Mouse (Mus musculus) heart, embryonic 12.5 days (tissue): Measurements from ENCODE around the gene Odf3b. TPM values are rescaled to one million over a fixed set of nuclear protein-coding genes. Genes with fewer than 3 reads are reported as not detected.

Source experiments
- ATAC-seq: fragments of 200-750 bp; cut with Nextera tagmentation; 2 replicates; pipeline ENCODE4 v1.8.0; 2017; ENCODE audit warnings: moderate TSS enrichment, moderate library complexity; ENCODE audit not compliant: insufficient number of reproducible peaks, low FRiP score
- H3K27ac ChIP-seq: fragments of 300-500 bp; sonication (generic); 2 replicates; pipeline ENCODE4 v1.5.1; 2016; ENCODE audit warnings: mild to moderate bottlenecking, moderate library complexity; ENCODE audit not compliant: poor library complexity, severe bottlenecking
- H3K27me3 ChIP-seq: fragments of 300-500 bp; sonication (generic); replicated peaks from 2 replicates; pipeline ENCODE4 v1.6.1; 2016; ENCODE audit warnings: mild to moderate bottlenecking, moderate library complexity
- H3K36me3 ChIP-seq: fragments of 300-500 bp; sonication (generic); 2 replicates; pipeline ENCODE4 v1.6.1; 2016; ENCODE audit warnings: mild to moderate bottlenecking, moderate library complexity
- H3K4me1 ChIP-seq: fragments of 300-500 bp; sonication (generic); replicated peaks from 2 replicates; pipeline ENCODE4 v1.6.1; 2016; ENCODE audit warnings: mild to moderate bottlenecking
- H3K4me2 ChIP-seq: fragments of 300-500 bp; sonication (generic); 2 replicates; pipeline ENCODE4 v1.6.1; 2016; ENCODE audit warnings: mild to moderate bottlenecking, moderate library complexity
- H3K4me3 ChIP-seq: fragments of 300-500 bp; sonication (generic); 2 replicates; pipeline ENCODE4 v1.5.1; 2016; ENCODE audit warnings: mild to moderate bottlenecking
- H3K9ac ChIP-seq: fragments of 300-500 bp; sonication (generic); 2 replicates; pipeline ENCODE4 v1.6.1; 2016; ENCODE audit warnings: mild to moderate bottlenecking, moderate library complexity
- H3K9me3 ChIP-seq: fragments of 300-500 bp; sonication (generic); replicated peaks from 2 replicates; pipeline ENCODE4 v1.6.1; 2016; ENCODE audit warnings: mild to moderate bottlenecking, moderate library complexity
- WGBS: fragments of 180-500 bp; shearing (Covaris S2); methylation state at CpG from one replicate; pipeline ENCODE4 v1.1.7; 2016; 5-methylcytosine and 5-hydroxymethylcytosine counted together
- polyA plus RNA-seq: library from polyadenylated mRNA; unstranded; fragments of >200 nt; fragmentation: Nextera tagmentation; extraction: Ambion mirVana; gene quantifications from 2 replicates; pipeline ENCODE4 v1.2.1, GENCODE M21; 2016

The Odf3b gene
- polyA plus RNA-seq, 1 experiment from 2014 or later = 0.27 TPM

- Histone ChIP-seq H3K9ac (peak within 1 kb of the TSS; percentile 91), H3K4me2 (peak within 1 kb of the TSS; percentile 84), H3K4me3 (peak within 1 kb of the TSS; percentile 94), H3K27me3 (no peaks in the 10 kb centered on the region), H3K4me1 (peaks cover 36% of the 10 kb centered on the region), H3K27ac (peak within 1 kb of the TSS; percentile 91), H3K9me3 (no peaks in the 10 kb centered on the region), H3K36me3 (peaks cover 47% of the 10 kb centered on the region)
- WGBS = under 1% methylated on average over 64 of the region's 64 CpGs
- peak; percentile 92 for ATAC-seq
These were observed 23.6 kb downstream of the Odf3b start, which contains the start of the genes Lmf2 and Ncaph2 for GRCm38 (mm10) chr15:89355241-89356187. Lmf2 (minus strand) TSS chr15:89355659. Ncaph2 (plus strand) TSS chr15:89355719.

- H3K27me3 ChIP-seq = no peaks in the 10 kb centered on the region
- peak overlapping the region; percentile 82 for H3K4me2 ChIP-seq
- peaks cover 32% of the 10 kb centered on the region for H3K4me1 ChIP-seq
- peaks cover 47% of the 10 kb centered on the region for H3K36me3 ChIP-seq
- H3K4me3 ChIP-seq = peak overlapping the region; percentile 94
- no peak overlapping the region for H3K27ac ChIP-seq
- H3K9ac ChIP-seq = peak overlapping the region; percentile 91
- H3K9me3 ChIP-seq = no peaks in the 10 kb centered on the region
- no peak for ATAC-seq
- WGBS = 78% methylated on average over 7 of the region's 7 CpGs
These were observed 24.6 kb downstream of the Odf3b start for GRCm38 (mm10) chr15:89354455-89354854.

- H3K36me3 ChIP-seq = peaks cover 47% of the 10 kb centered on the region
- H3K4me2 ChIP-seq = peak overlapping the region; percentile 82; the same call in 1 of the 2 replicates
- peaks cover 27% of the 10 kb centered on the region for H3K4me1 ChIP-seq
- H3K9me3 ChIP-seq = no peaks in the 10 kb centered on the region
- H3K4me3 ChIP-seq = peak overlapping the region; percentile 94; the same call in 1 of the 2 replicates
- H3K27me3 ChIP-seq = no peaks in the 10 kb centered on the region
- no peak for ATAC-seq
- WGBS = 93% methylated on average over 16 of the region's 16 CpGs
- H3K27ac ChIP-seq = no peak overlapping the region
- H3K9ac ChIP-seq = peak overlapping the region; percentile 91; the same call in 1 of the 2 replicates
These were observed 25.2 kb downstream of the Odf3b start for GRCm38 (mm10) chr15:89353837-89354236.

GRCm38 (mm10) chr15:89352795-89353194 lies 26.3 kb downstream of the Odf3b start:
- no peaks in the 10 kb centered on the region for H3K27me3 ChIP-seq
- H3K4me2 ChIP-seq = no peak overlapping the region
- 94% methylated on average over 12 of the region's 12 CpGs for WGBS
- no peak overlapping the region for H3K9ac ChIP-seq
- H3K36me3 ChIP-seq = peaks cover 47% of the 10 kb centered on the region
- H3K4me1 ChIP-seq = peaks cover 20% of the 10 kb centered on the region
- no peak overlapping the region for H3K27ac ChIP-seq
- no peak for ATAC-seq
- no peaks in the 10 kb centered on the region for H3K9me3 ChIP-seq
- no peak overlapping the region for H3K4me3 ChIP-seq

- peaks cover 16% of the 10 kb centered on the region for H3K4me1 ChIP-seq
- no peaks in the 10 kb centered on the region for H3K9me3 ChIP-seq
- WGBS = 95% methylated on average over 14 of the region's 14 CpGs
- no peaks in the 10 kb centered on the region for H3K27me3 ChIP-seq
- ATAC-seq = no peak
- H3K4me2 ChIP-seq = no peak overlapping the region
- no peak overlapping the region for H3K27ac ChIP-seq
- peaks cover 45% of the 10 kb centered on the region for H3K36me3 ChIP-seq
- H3K4me3 ChIP-seq = no peak overlapping the region
- no peak overlapping the region for H3K9ac ChIP-seq
These were observed 27.0 kb downstream of the Odf3b start for GRCm38 (mm10) chr15:89352054-89352453.

- WGBS = 79% methylated on average over 15 of the region's 15 CpGs
- Histone ChIP-seq H3K27ac (0 out of 2 replicates have a peak overlapping the region, but pooled peaks have one; percentile 10), H3K4me2 (no peak overlapping the region), H3K27me3 (no peaks in the 10 kb centered on the region), H3K9ac (no peak overlapping the region), H3K4me3 (no peak overlapping the region), H3K9me3 (no peaks in the 10 kb centered on the region), H3K36me3 (peaks cover 45% of the 10 kb centered on the region), H3K4me1 (peaks cover 16% of the 10 kb centered on the region)
- no peak for ATAC-seq
These were observed 27.8 kb downstream of the Odf3b start for GRCm38 (mm10) chr15:89351302-89351701.

GRCm38 (mm10) chr15:89350447-89350846 lies 28.6 kb downstream of the Odf3b start:
- H3K27me3 ChIP-seq = no peaks in the 10 kb centered on the region
- no peaks in the 10 kb centered on the region for H3K9me3 ChIP-seq
- H3K4me2 ChIP-seq = no peak overlapping the region
- H3K9ac ChIP-seq = no peak overlapping the region
- ATAC-seq = no peak
- peaks cover 16% of the 10 kb centered on the region for H3K4me1 ChIP-seq
- no peak overlapping the region for H3K4me3 ChIP-seq
- WGBS = 73% methylated on average over 5 of the region's 5 CpGs
- H3K36me3 ChIP-seq = peaks cover 45% of the 10 kb centered on the region
- H3K27ac ChIP-seq = 0 out of 2 replicates have a peak overlapping the region, but pooled peaks have one; percentile 10

GRCm38 (mm10) chr15:89343325-89343724 lies 35.8 kb downstream of the Odf3b start:
- Histone ChIP-seq H3K4me2 (no peak overlapping the region), H3K36me3 (no peaks in the 10 kb centered on the region), H3K27ac (no peak overlapping the region), H3K4me3 (no peak overlapping the region), H3K4me1 (no peaks in the 10 kb centered on the region), H3K27me3 (no peaks in the 10 kb centered on the region), H3K9ac (no peak overlapping the region), H3K9me3 (no peaks in the 10 kb centered on the region)
- ATAC-seq = no peak
- 74% methylated on average over 3 of the region's 3 CpGs for WGBS

GRCm38 (mm10) chr15:89341678-89342077 lies 37.4 kb downstream of the Odf3b start:
- Histone ChIP-seq H3K4me2 (no peak overlapping the region), H3K27ac (no peak overlapping the region), H3K9ac (no peak overlapping the region), H3K36me3 (no peaks in the 10 kb centered on the region), H3K4me3 (no peak overlapping the region), H3K4me1 (no peaks in the 10 kb centered on the region), H3K27me3 (no peaks in the 10 kb centered on the region), H3K9me3 (0 out of 2 replicates have a peak, but pooled peaks cover 3% of the 10 kb centered on the region)
- WGBS = 45% methylated on average over 1 of the region's 1 CpGs
- no peak for ATAC-seq

- WGBS = 74% methylated on average over 3 of the region's 3 CpGs
- no peak overlapping the region for H3K4me3 ChIP-seq
These were observed 38.9 kb downstream of the Odf3b start for GRCm38 (mm10) chr15:89340136-89340535.

GRCm38 (mm10) chr15:89339696-89340095 lies 39.4 kb downstream of the Odf3b start:
- no peak overlapping the region for H3K4me2 ChIP-seq
- H3K27ac ChIP-seq = no peak overlapping the region
- 87% methylated on average over 2 of the region's 2 CpGs for WGBS
- H3K4me3 ChIP-seq = no peak overlapping the region
- H3K9ac ChIP-seq = no peak overlapping the region
- 0 out of 2 replicates have a peak, but pooled peaks cover 3% of the 10 kb centered on the region for H3K9me3 ChIP-seq
- no peaks in the 10 kb centered on the region for H3K27me3 ChIP-seq
- no peaks in the 10 kb centered on the region for H3K4me1 ChIP-seq
- H3K36me3 ChIP-seq = no peaks in the 10 kb centered on the region
- no peak for ATAC-seq

More at GRCm38 (mm10) chr15:89340136-89340535, 38.9 kb downstream of the Odf3b start:
- ATAC-seq = no peak
- Histone ChIP-seq H3K4me1 (no peaks in the 10 kb centered on the region), H3K27me3 (no peaks in the 10 kb centered on the region), H3K27ac (no peak overlapping the region), H3K36me3 (no peaks in the 10 kb centered on the region), H3K9ac (no peak overlapping the region), H3K4me2 (no peak overlapping the region), H3K9me3 (0 out of 2 replicates have a peak, but pooled peaks cover 3% of the 10 kb centered on the region)
